Mouse (Mus musculus): ENCODE results near the gene Ncbp3. TPM values are rescaled to one million over a fixed set of nuclear protein-coding genes. Genes with fewer than 3 reads are reported as not detected.

Gene Ncbp3
- polyA plus RNA-seq, 1 experiment from 2014 or later: 4.9 TPM

DNA sequence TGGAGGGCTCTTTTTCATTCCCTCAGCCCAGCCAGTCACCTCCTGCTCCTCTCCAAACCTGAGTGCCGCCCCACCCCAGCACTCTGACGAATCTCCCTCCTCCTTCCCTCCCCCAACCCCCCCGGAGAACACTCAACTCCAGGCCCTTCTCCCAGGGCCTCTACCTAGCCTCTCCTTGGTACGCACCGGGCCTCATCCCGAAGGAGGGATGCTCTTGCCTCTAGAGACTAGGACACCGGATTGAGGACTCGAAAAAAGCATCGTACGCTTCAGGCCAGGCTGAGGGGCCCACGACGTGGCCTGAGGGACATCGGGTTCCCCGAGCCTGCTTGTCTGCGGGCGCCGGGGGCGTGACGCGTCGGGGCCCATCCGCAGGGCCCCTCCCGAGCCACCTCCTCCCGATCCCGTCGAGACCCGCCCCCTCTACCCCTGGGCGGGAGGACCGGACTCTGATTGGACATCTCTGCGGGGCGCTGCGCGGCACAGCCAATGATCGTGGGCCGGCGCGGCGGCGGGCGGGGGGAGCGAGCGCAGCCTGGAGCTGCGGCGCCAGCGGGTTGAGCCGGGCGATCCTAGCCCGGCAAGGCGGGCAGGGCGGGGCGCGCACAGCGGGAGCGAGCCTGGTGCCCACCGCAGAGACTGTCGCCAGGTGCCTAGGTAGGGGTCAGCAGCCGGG lies 29.0 kb upstream of the Ncbp3 start, which contains the start of gene Camkk1:
Gene Camkk1, plus strand, starts transcription at position 538 of the 676 bp plus-strand sequence.
- H3K9me3 ChIP-seq (ENCODE audit: control insufficient read depth, low read length): no peaks in the 10 kb centered on the region
- no peaks in the 10 kb centered on the region for H3K36me3 ChIP-seq (ENCODE audit: control insufficient read depth, insufficient read depth, low read length)
- peak within 1 kb of the TSS; percentile 69 for H3K27ac ChIP-seq (replicated peaks)
- H3K4me3 ChIP-seq (ENCODE audit: low read depth, low read length): peak within 1 kb of the TSS; percentile 69
- peak within 1 kb of the TSS; percentile 67 for H3K9ac ChIP-seq (ENCODE audit: low read length)
- TF ChIP-seq EP300 (optimal IDR thresholded peaks at IDR 0.05) (no peak), CTCF (IDR thresholded peaks at IDR 0.05; ENCODE audit: low read depth) (no peak)
- DNase-seq (ENCODE audit: low spot score) (peak; percentile 92), ATAC-seq (ENCODE audit: low FRiP score, low TSS enrichment) (peak; percentile 93)
- WGBS: under 1% methylated on average over 57 of the region's 57 CpGs
- 0 out of 2 replicates have a peak, but pooled peaks cover 10% of the 10 kb centered on the region for H3K4me1 ChIP-seq (replicated peaks; ENCODE audit: control insufficient read depth, insufficient read depth)
- no peaks in the 10 kb centered on the region for H3K27me3 ChIP-seq (ENCODE audit: control insufficient read depth, insufficient read depth, low read length)
- H3K4me2 ChIP-seq (replicated peaks; ENCODE audit: low read depth): peak within 1 kb of the TSS; percentile 99

DNA sequence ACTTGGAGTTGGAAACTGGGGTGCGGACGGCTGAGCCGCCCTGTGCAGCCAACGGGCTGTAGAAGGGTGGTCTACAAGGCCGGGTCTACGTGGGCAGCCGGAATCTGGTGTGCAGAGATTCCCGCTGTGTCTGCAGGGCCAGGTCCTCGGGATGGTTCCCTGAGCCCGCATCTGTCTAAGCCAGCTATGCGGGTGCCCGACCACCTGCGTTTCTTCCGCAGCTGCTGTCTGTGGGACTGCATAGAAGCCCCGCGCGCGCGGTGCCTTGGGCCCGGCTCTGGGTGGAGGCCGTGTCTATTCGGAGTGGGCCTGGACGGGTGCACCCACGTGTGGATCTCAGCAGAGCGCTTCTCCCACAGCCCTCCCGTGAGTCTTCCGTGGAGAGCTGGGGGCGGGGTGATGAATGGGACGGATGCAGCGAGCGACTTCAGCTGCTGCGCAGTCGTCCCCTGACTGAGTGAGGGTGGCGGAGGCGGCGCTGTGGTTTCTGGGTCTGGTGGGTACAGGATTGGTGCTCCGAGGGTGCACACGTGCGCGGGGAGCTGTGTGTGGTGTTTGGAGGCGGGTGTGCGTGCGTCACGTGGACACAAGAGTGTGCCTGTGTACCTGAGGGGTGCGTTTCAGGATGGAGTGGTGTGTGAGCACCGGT lies 28.3 kb upstream of the Ncbp3 start:
- ATAC-seq (ENCODE audit: low FRiP score, low TSS enrichment) (peak; percentile 31; the same call in 1 of the 2 replicates), DNase-seq (ENCODE audit: low spot score) (peak; percentile 48)
- Histone ChIP-seq H3K4me1 (replicated peaks; ENCODE audit: control insufficient read depth, insufficient read depth) (peaks cover 14% of the 10 kb centered on the region; the same call in 1 of the 2 replicates), H3K27me3 (ENCODE audit: control insufficient read depth, insufficient read depth, low read length) (no peaks in the 10 kb centered on the region), H3K36me3 (ENCODE audit: control insufficient read depth, insufficient read depth, low read length) (no peaks in the 10 kb centered on the region), H3K9me3 (ENCODE audit: control insufficient read depth, low read length) (no peaks in the 10 kb centered on the region), H3K27ac (replicated peaks) (peak overlapping the region; percentile 40; the same call in 1 of the 2 replicates), H3K9ac (ENCODE audit: low read length) (peak overlapping the region; percentile 67), H3K4me2 (replicated peaks; ENCODE audit: low read depth) (peak overlapping the region; percentile 99), H3K4me3 (ENCODE audit: low read depth, low read length) (peak overlapping the region; percentile 69)
- 1% methylated on average over 46 of the region's 46 CpGs for WGBS
- TF ChIP-seq EP300 (optimal IDR thresholded peaks at IDR 0.05) (no peak), CTCF (IDR thresholded peaks at IDR 0.05; ENCODE audit: low read depth) (no peak)

DNA sequence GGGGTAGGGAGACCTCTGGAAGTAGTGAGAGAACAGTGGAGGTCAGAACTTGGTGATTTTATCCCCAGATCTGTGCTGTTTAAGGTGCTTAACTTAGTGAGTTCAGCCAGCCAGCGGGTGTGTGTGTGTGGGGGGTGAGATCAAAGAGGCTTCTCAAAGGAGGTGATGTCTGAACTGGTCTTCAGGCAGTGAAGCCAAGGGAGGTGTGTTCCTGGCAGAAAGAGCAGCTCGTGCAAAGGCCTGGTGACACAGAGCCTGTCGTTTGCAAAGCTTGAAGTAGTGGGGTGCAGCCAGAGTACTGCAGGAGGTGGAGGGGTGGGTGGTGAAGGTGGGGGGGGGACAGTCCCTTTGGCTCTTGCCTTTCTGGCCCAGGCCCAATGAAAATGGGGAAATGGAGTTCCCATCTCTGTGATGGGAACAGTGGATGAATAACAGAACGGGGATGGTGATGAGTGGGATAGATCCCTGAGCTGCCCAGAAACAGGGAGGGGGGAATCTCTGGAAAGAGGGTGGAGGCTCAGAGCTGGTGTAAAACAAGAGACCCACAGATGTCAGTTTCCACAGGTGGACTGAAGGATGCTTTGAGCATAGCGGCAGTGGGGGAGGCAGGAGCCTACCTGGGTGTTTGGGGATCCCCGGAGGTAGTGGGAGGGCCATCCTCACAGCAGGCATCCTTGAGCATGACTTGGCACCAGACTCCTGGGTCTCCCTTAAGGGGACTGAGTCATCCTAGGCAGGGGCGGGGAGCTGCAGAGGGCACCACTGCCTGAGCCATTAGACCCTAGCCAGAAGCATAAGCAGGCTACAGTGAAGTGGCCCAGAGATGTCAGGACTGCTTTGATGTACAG lies 26.4 kb upstream of the Ncbp3 start:
- peaks cover 18% of the 10 kb centered on the region for H3K4me1 ChIP-seq (replicated peaks; ENCODE audit: control insufficient read depth, insufficient read depth)
- H3K27ac ChIP-seq (replicated peaks): 0 out of 2 replicates have a peak overlapping the region, but pooled peaks have one; percentile 35
- ATAC-seq (ENCODE audit: low FRiP score, low TSS enrichment) (no peak), DNase-seq (ENCODE audit: low spot score) (no peak)
- H3K27me3 ChIP-seq (ENCODE audit: control insufficient read depth, insufficient read depth, low read length): no peaks in the 10 kb centered on the region
- H3K36me3 ChIP-seq (ENCODE audit: control insufficient read depth, insufficient read depth, low read length): no peaks in the 10 kb centered on the region
- H3K9me3 ChIP-seq (ENCODE audit: control insufficient read depth, low read length): no peaks in the 10 kb centered on the region
- TF ChIP-seq EP300 (optimal IDR thresholded peaks at IDR 0.05): no peak
- no peak for TF ChIP-seq CTCF (IDR thresholded peaks at IDR 0.05; ENCODE audit: low read depth)
- no peak overlapping the region for H3K4me2 ChIP-seq (replicated peaks; ENCODE audit: low read depth)
- no peak overlapping the region for H3K9ac ChIP-seq (ENCODE audit: low read length)
- no peak overlapping the region for H3K4me3 ChIP-seq (ENCODE audit: low read depth, low read length)
- WGBS: 57% methylated on average over 7 of the region's 7 CpGs

DNA sequence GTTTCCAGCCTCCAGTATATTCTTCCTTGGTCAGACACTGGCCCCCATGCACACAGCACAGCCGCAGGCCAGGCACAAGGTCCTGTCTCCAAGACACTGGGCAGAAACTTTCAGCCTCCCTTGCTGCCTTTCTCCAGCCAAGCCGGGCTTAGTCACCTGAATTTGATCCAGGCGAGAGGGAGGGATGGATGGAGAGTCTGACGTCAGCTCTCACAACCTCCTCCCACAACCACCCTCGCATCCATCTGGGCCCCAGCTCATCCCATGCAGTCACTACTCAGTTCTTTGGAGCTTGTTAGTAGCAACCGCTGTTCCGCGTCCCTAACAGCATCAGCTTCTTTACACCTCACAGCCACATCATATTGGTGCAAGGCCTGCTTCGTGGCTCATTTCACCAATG lies 24.5 kb upstream of the Ncbp3 start:
- Histone ChIP-seq H3K9me3 (ENCODE audit: control insufficient read depth, low read length) (no peaks in the 10 kb centered on the region), H3K9ac (ENCODE audit: low read length) (no peak overlapping the region), H3K27me3 (ENCODE audit: control insufficient read depth, insufficient read depth, low read length) (no peaks in the 10 kb centered on the region), H3K4me3 (ENCODE audit: low read depth, low read length) (no peak overlapping the region), H3K36me3 (ENCODE audit: control insufficient read depth, insufficient read depth, low read length) (no peaks in the 10 kb centered on the region), H3K4me1 (replicated peaks; ENCODE audit: control insufficient read depth, insufficient read depth) (peaks cover 18% of the 10 kb centered on the region), H3K4me2 (replicated peaks; ENCODE audit: low read depth) (no peak overlapping the region), H3K27ac (replicated peaks) (peak overlapping the region; percentile 73)
- peak; percentile 50 for DNase-seq (ENCODE audit: low spot score)
- peak; percentile 30; the same call in 1 of the 2 replicates for ATAC-seq (ENCODE audit: low FRiP score, low TSS enrichment)
- WGBS: 38% methylated on average over 9 of the region's 9 CpGs
- TF ChIP-seq CTCF (IDR thresholded peaks at IDR 0.05; ENCODE audit: low read depth) (no peak), EP300 (optimal IDR thresholded peaks at IDR 0.05) (no peak)

DNA sequence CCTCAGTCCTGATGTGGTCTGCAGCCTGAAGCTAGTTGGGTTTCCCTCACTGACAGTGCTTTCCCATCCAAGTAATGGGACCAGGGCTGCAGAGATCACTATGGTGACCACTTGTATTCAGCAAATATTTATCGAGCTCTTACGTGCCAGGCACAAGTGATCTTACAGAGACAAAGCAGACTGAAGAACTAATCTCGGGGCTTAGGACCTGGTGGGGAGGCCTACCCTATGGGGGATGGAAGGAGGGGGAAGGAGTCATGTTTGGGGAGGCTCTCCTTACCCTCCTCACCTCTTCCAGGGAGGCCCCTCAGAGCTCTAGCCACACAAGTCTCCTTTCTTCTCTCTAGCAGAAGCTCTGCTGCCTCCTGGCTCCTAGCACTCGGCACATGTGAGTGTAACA lies 23.8 kb upstream of the Ncbp3 start:
- no peak overlapping the region for H3K4me3 ChIP-seq (ENCODE audit: low read depth, low read length)
- no peak overlapping the region for H3K9ac ChIP-seq (ENCODE audit: low read length)
- H3K4me1 ChIP-seq (replicated peaks; ENCODE audit: control insufficient read depth, insufficient read depth): peaks cover 18% of the 10 kb centered on the region
- peak overlapping the region; percentile 73 for H3K27ac ChIP-seq (replicated peaks)
- 21% methylated on average over 4 of the region's 4 CpGs for WGBS
- H3K27me3 ChIP-seq (ENCODE audit: control insufficient read depth, insufficient read depth, low read length): no peaks in the 10 kb centered on the region
- no peak for TF ChIP-seq CTCF (IDR thresholded peaks at IDR 0.05; ENCODE audit: low read depth)
- TF ChIP-seq EP300 (optimal IDR thresholded peaks at IDR 0.05): no peak
- ATAC-seq (ENCODE audit: low FRiP score, low TSS enrichment) (no peak), DNase-seq (ENCODE audit: low spot score) (no peak)
- H3K9me3 ChIP-seq (ENCODE audit: control insufficient read depth, low read length): no peaks in the 10 kb centered on the region
- H3K4me2 ChIP-seq (replicated peaks; ENCODE audit: low read depth): no peak overlapping the region
- no peaks in the 10 kb centered on the region for H3K36me3 ChIP-seq (ENCODE audit: control insufficient read depth, insufficient read depth, low read length)
